In genomic region chr6:89455523-89456000, GRCm38 (mm10) we compare ENCODE assay signal across 10 mouse cellular contexts.
A peak's percentile ranks its signal among the peaks of the same experiment; 100 is the strongest.
DNase-seq lines count a peak whose midpoint lies in the region; ATAC-seq lines count a peak whose summit lies in the region.
"Had no signal": no experiment of that assay in that cellular context is flagged by ENCODE, and none has a peak within 500 bp of the region (broad histone marks: within the 10 kb centered on the region; RNA-seq: fewer than 3 reads in every experiment).

No protein-coding gene starts in this region.

- WGBS in neural tube, embryonic 15.5 days = 80% methylated on average over 4 of the region's 4 CpGs

- H3K36me3 ChIP-seq in neural tube, embryonic 15.5 days = no peaks in the 10 kb centered on the region
- H3K36me3 ChIP-seq: midbrain, embryonic 13.5 days had no signal

- ATAC-seq in hematopoietic stem cell, adult 5-6 weeks (replicated peaks in 1 of 2; ENCODE audit: insufficient read depth in 1 of 2, low FRiP score in 2 of 2, low TSS enrichment in 1 of 2, low read depth in 1 of 2, poor library complexity in 2 of 2, severe bottlenecking in 2 of 2) = peak; percentile 86 to 89
- no peak for ATAC-seq in neural tube, embryonic 15.5 days (ENCODE audit: low FRiP score)
- ATAC-seq: midbrain, embryonic 13.5 days had no signal

- H3K4me3 ChIP-seq in neural tube, embryonic 15.5 days (replicated peaks) = no peak overlapping the region
- H3K4me3 ChIP-seq: midbrain, embryonic 13.5 days had no signal

- H3K9me3 ChIP-seq in neural tube, embryonic 15.5 days (replicated peaks) = no peaks in the 10 kb centered on the region
- H3K9me3 ChIP-seq: midbrain, embryonic 13.5 days had no signal

- H3K4me2 ChIP-seq in neural tube, embryonic 15.5 days = no peak overlapping the region
- H3K4me2 ChIP-seq: midbrain, embryonic 13.5 days had no signal

- H3K9ac ChIP-seq in neural tube, embryonic 15.5 days (replicated peaks) = no peak overlapping the region
- H3K9ac ChIP-seq: midbrain, embryonic 13.5 days had no signal

- peak; percentile 28 for DNase-seq in cerebellum, adult 9-11 months
- no peak for DNase-seq in cerebellum, postnatal 36 days
- DNase-seq in urinary bladder, adult 2 months (ENCODE audit: low spot score) = peak; percentile 14
- DNase-seq in urinary bladder, postnatal 4 days (ENCODE audit: low spot score in 2 of 2) = no peak
- DNase-seq in right cerebral cortex, postnatal 25 days = no peak
- DNase-seq in kidney, postnatal 10 days = no peak
- DNase-seq: B cell, adult 2 months had no signal

- H3K4me1 ChIP-seq in neural tube, embryonic 15.5 days = peaks cover 23% of the 10 kb centered on the region

- no peak overlapping the region for H3K27ac ChIP-seq in neural tube, embryonic 15.5 days (replicated peaks)
- H3K27ac ChIP-seq: midbrain, embryonic 13.5 days had no signal

- no peaks in the 10 kb centered on the region for H3K27me3 ChIP-seq in neural tube, embryonic 15.5 days (replicated peaks)
- H3K27me3 ChIP-seq: midbrain, embryonic 13.5 days had no signal

Comparison
In these comparisons a context has a peak if more than half of its experiments do, and no peak if none do; other contexts are left out.
1. DNase-seq: peak in cerebellum, adult 9-11 months (single experiment) and urinary bladder, adult 2 months (single experiment); none in cerebellum, postnatal 36 days (0 of 2), urinary bladder, postnatal 4 days (0 of 2), right cerebral cortex, postnatal 25 days (single experiment) and kidney, postnatal 10 days (single experiment).